Mouse (Mus musculus): ENCODE measurements around the gene St6galnac6.

Gene St6galnac6

GRCm38 (mm10) chr2:32637778-32638281 lies 38.3 kb downstream of the St6galnac6 start:
- DNase-seq (ENCODE audit: low spot score in 2 of 2), result peak; percentile 73 to 79

GRCm38 (mm10) chr2:32639632-32640031 lies 40.1 kb downstream of the St6galnac6 start:
- DNase-seq (ENCODE audit: low spot score in 2 of 2), result no peak

GRCm38 (mm10) chr2:32640550-32641051 lies 41.1 kb downstream of the St6galnac6 start:
- no peak for DNase-seq (ENCODE audit: low spot score in 2 of 2)

DNA sequence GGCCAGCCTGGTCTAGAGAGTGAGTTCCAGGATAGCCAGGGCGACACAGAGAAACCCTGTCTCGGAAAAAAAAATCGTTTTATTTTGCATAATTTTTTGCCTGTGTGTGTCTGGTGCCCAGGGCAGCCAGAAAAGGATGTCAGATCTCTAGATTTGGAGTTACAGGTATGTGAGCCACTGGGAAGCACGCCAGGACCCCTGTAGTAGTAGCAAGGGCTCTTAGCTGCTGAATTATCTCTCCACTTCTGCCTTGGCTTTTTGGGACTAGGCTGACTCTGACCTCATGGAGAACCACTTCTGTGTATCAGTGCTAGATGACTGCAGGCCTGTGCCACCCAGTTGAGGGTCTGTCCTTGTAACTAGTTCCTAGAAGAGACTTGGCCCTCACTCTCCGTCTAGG lies 42.3 kb downstream of the St6galnac6 start:
- no peak for DNase-seq (ENCODE audit: low spot score in 2 of 2)

- no peak for DNase-seq (ENCODE audit: low spot score in 2 of 2)
Observed at GRCm38 (mm10) chr2:32642813-32643212, 43.3 kb downstream of the St6galnac6 start.

DNA sequence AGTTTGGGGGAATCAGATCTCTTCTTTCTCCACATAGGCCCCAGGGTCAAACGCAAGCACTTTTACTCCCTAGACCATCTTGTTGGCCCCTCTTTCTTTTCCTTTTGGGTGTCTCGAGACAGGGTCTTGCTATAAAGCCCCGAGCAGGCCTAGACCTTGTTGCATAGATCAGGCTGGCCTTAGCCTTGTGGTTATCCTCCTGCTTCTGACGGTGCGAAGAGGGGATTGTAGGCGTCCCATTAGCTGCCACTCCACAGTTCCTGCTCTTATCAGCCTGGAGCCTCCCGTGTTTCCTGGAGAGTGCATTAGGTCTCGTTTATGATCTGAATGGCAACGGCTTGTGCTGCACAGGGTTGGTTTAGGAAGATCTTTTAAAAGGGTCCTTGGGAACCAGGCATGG lies 44.6 kb downstream of the St6galnac6 start:
- DNase-seq (ENCODE audit: low spot score in 2 of 2), result no peak

DNA sequence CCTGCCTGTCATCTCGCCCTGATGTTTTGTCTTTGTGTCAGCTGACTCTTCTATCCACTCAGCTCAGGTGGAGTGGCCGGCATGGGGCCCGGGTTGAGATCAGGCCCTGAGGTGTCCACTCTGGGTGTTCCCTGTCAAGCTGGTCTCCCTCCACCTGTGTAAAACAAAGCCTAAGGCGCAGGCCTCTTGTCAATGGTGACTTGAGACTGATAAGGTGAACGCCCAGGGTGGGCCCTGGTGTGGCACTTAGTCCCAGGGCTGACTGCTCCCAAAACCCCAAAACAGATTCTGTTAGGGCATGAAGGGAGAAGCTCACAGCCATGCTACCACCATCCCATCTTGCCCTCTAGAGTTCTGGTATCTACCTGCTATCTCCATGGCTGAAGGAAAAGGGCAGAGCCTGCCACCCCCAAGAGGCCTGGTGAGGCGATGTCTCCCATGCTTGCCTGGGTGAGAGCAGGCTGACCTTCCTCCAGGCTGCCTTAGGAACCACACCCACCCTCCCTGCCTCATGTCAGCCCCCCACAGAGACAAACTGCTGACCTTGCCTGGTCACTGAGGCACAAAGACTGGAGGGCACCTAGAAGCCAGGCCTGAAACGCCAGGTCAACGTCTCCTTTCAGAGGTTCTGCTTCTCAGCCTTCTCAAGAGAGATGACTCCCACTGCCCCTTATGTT lies 45.4 kb downstream of the St6galnac6 start:
- no peak for DNase-seq (ENCODE audit: low spot score in 2 of 2)

GRCm38 (mm10) chr2:32645647-32646046 lies 46.1 kb downstream of the St6galnac6 start:
- no peak for DNase-seq (ENCODE audit: low spot score in 2 of 2)

DNA sequence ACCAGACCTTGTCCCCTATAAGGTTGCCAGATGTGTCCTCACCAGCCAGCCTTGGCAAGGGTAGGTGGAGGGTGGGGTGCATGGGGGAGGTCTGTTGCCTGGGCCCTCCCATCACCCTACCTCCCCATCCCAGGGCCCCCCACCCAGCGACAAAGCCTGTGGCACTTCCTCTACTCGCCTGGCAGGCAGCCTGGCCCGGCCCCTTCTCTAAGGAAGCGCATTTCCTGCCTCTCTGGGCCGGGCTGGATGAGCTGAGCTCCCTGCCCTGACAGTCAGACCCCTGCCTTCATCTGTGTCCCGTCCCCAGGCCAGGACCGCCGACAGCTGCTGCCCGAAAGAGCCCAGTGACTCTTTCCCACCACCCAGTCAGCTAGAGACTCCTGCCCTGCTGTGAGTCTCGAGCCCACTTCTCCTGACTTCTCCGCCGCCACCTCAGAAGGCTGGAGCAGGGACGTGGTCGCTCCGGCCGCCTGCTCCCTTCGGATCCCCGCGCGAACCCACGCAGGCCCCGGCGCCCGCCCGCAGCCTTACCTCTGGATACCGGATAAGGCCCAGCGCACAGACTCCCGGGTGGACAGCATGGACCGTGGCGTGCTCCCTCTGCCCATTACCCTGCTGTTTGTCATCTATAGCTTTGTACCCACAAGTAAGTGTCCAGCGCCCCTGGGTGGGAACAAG lies 47.0 kb downstream of the St6galnac6 start, which contains the start of gene Eng:
TSS of gene Eng (plus strand) at position 217 of the 678 bp plus-strand sequence.
- peak in 1 of 2 experiments; percentile 47 for DNase-seq (ENCODE audit: low spot score in 2 of 2)

DNA sequence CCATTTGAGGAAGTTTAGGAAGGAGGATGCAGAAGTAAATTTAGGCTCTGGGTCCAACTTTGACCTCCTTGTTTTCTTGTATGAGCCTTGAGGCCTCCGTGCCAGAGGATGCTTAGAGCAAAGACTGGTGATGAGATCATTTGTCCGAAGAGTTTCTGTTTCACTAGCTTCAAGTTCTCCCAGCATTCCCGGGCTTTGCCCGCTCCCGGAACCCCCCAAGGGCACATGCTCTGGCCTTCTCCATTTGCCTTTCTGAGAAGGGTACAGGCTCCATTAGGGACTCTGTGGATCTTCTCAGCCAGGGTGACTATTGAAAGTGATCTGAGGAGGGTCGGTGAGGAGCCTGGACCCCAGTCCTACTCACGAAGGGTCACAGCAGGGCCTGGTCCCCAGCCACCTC lies 47.9 kb downstream of the St6galnac6 start:
- DNase-seq (ENCODE audit: low spot score in 2 of 2), result no peak

- no peak for DNase-seq (ENCODE audit: low spot score in 2 of 2)
Observed at GRCm38 (mm10) chr2:32653764-32654163, 54.3 kb downstream of the St6galnac6 start.

DNA sequence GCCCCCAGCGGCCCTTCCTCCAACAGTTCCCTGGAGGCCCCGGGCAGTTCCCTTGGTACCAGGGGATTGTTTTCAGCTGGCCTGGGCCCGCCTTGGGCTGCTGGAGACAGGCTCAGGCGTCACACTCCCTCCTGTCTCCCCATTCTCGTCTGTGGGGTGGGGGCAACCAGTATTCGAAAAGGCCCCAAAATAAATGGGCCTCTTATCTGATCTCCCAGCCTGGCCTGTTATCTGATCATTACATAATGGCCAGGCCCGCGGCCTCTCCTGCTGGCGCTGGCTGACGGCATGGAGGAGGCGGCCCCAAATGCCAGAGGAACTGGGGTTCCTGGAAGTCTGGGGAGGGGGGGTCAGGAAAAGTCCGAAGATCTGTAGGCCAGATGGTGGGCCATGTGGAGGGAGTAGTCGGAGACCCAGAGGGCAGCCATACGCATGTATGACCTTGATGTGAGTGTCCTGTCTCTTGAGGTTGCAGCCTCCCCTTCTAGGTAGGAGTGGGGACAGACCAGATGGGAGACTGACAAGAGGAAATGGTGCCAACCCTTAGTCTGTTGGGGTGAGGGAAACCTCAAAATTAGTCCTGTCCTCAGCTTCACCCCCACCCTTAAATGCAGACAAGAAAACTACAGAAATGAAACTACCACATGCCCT lies 55.4 kb downstream of the St6galnac6 start:
- DNase-seq (ENCODE audit: low spot score in 2 of 2), result no peak

DNA sequence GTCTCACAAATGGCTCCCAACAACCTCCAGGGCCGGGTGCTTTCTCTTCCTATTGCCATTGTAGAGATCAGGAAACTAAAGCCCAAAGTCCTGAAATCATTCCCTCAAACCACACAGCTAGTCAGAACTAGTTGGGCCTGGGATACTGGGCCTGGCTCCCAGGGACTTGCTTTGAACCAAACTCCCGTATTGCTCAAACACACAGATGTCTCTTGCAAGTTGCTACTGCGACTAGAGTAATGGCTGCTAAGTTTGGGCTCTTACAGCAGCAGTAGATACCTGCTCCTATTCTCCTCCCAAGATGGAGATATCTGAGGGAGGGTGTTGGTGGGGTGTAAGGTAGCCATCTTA lies 55.9 kb downstream of the St6galnac6 start:
- no peak for DNase-seq (ENCODE audit: low spot score in 2 of 2)

DNA sequence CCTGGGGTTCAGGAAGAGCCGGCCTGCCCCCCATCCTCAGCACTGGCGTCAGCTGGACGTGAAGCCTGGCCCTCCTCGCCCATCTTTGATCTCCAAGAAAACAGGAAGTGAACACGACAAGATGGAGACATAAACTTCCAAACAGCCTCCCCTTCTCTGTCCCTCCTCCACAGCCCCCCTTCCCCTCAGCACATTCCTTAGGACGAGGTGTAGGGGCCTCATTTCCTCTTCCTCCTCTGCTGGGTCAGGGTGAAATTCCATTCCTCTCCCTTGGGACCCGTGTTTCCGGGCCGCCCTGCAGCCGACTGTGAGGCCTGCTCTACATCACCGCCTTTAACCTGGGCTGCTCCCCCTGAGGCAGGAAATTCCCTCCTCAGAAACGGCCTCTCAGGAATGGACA lies 56.3 kb downstream of the St6galnac6 start:
- no peak for DNase-seq (ENCODE audit: low spot score in 2 of 2)

DNA sequence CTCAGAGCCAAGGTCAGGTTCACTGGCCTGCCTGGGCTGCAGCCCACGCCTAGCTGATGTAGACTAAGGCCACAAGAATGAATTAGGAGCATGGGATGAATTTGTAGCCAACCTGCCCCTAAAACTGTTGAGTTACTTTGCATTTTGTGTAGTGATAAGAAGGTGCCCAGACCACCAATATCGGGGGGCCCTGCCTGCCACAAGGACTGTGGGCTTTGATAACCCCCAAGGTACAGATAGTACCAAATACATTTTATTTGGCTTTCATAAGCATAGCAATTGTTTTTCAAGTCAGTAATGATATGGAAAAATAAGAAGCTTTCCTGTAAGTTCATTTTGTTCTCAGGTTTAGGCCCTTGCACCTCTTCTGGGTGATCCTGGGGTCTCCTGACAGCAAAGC lies 59.4 kb downstream of the St6galnac6 start:
- DNase-seq (ENCODE audit: low spot score in 2 of 2), result no peak

GRCm38 (mm10) chr2:32661509-32662107 lies 62.1 kb downstream of the St6galnac6 start:
- DNase-seq (ENCODE audit: low spot score in 2 of 2), result no peak

- no peak for DNase-seq (ENCODE audit: low spot score in 2 of 2)
Observed at GRCm38 (mm10) chr2:32662291-32662690, 62.8 kb downstream of the St6galnac6 start.

- no peak for DNase-seq (ENCODE audit: low spot score in 2 of 2)
Observed at GRCm38 (mm10) chr2:32665345-32665744, 65.8 kb downstream of the St6galnac6 start.

DNA sequence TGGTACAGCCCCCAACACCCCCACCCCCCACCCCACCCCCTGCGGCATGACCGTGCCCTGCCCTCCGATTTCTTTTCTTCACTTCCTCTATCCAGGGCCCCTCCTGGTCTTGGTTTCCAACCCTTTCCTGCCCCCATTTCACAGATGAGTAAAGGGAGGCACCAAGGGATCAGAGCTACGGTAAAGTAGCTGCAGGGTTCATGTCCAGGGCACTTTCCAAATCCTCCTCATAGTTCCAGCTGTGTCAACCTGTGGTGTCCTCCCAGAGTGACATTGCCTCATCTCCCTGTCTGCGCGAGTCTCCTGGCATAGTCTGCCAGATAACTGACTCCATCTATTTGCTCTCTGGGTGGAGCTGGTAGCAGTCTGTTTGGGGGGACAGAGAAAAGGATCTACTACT lies 66.3 kb downstream of the St6galnac6 start:
- no peak for DNase-seq (ENCODE audit: low spot score in 2 of 2)

GRCm38 (mm10) chr2:32667775-32668174 lies 68.3 kb downstream of the St6galnac6 start:
- no peak for DNase-seq (ENCODE audit: low spot score in 2 of 2)

- no peak for DNase-seq (ENCODE audit: low spot score in 2 of 2)
Observed at GRCm38 (mm10) chr2:32668176-32668575, 68.7 kb downstream of the St6galnac6 start.

GRCm38 (mm10) chr2:32669876-32670275 lies 70.4 kb downstream of the St6galnac6 start:
- no peak for DNase-seq (ENCODE audit: low spot score in 2 of 2)
